Comparison of ENCODE assay signal across 8 mouse cellular contexts in genomic region chr10:79746774-79747151, GRCm38 (mm10). TPM values are rescaled to one million over a fixed set of nuclear protein-coding genes. Genes with fewer than 3 reads are reported as not detected.
DNase-seq lines count a peak whose midpoint lies in the region; ATAC-seq and TF ChIP-seq lines count a peak whose summit lies in the region.

No protein-coding gene starts in this region.

- no peak overlapping the region for H3K27ac ChIP-seq in forebrain, postnatal 0 days (ENCODE audit: low read depth, low read length)
- peak overlapping the region; percentile 85 for H3K27ac ChIP-seq in liver, embryonic 15.5 days (replicated peaks)

- peaks cover 8% of the 10 kb centered on the region; the same call in 1 of the 2 replicates for H3K4me1 ChIP-seq in forebrain, postnatal 0 days (ENCODE audit: insufficient read depth)
- H3K4me1 ChIP-seq in liver, embryonic 15.5 days (replicated peaks), result peaks cover 35% of the 10 kb centered on the region

- H3K4me3 ChIP-seq in forebrain, postnatal 0 days (ENCODE audit: low read depth, low read length), result peak overlapping the region; percentile 49; the same call in 1 of the 2 replicates
- H3K4me3 ChIP-seq in liver, embryonic 15.5 days (replicated peaks), result peak overlapping the region; percentile 68

- no peak for DNase-seq in frontal cortex, postnatal 10 days (ENCODE audit: low spot score in 2 of 2)
- no peak for DNase-seq in forebrain, postnatal 0 days
- DNase-seq in adrenal gland, postnatal 25 days, result no peak
- no peak for DNase-seq in cerebellum, postnatal 4 days (ENCODE audit: low spot score in 2 of 2)
- no peak for DNase-seq in gastrocnemius, adult 8-10 months (ENCODE audit: low spot score in 2 of 2)

- peak; percentile 18; the same call in 1 of the 2 replicates for ATAC-seq in frontal cortex, adult (ENCODE audit: low TSS enrichment)
- peak; percentile 7 for ATAC-seq in CD4-positive, CD25-positive, alpha-beta regulatory T cell, adult 4 months
- ATAC-seq in forebrain, postnatal 0 days, result peak; percentile 32
- ATAC-seq in liver, embryonic 15.5 days (ENCODE audit: insufficient read depth), result peak; percentile 81

- 18% methylated on average over 6 of the region's 6 CpGs for WGBS in forebrain, postnatal 0 days
- 20% methylated on average over 6 of the region's 6 CpGs for WGBS in liver, embryonic 15.5 days (ENCODE audit: insufficient replicate concordance)

- no peak overlapping the region; the same call in 1 of the 2 replicates for H3K9ac ChIP-seq in forebrain, postnatal 0 days
- H3K9ac ChIP-seq in liver, embryonic 15.5 days, result peak overlapping the region; percentile 37; the same call in 1 of the 2 replicates

- no peaks in the 10 kb centered on the region for H3K9me3 ChIP-seq in forebrain, postnatal 0 days (ENCODE audit: low read length)
- no peaks in the 10 kb centered on the region for H3K9me3 ChIP-seq in liver, embryonic 15.5 days (replicated peaks)

- no peak for TF ChIP-seq CTCF in forebrain, postnatal 0 days (IDR thresholded peaks at IDR 0.05; ENCODE audit: low read depth)

- peak overlapping the region; percentile 47 for H3K4me2 ChIP-seq in forebrain, postnatal 0 days (ENCODE audit: low read depth)
- H3K4me2 ChIP-seq in liver, embryonic 15.5 days, result peak overlapping the region; percentile 85

- H3K36me3 ChIP-seq in forebrain, postnatal 0 days (ENCODE audit: insufficient read depth), result peaks cover 16% of the 10 kb centered on the region
- H3K36me3 ChIP-seq in liver, embryonic 15.5 days (replicated peaks), result peaks cover 26% of the 10 kb centered on the region

- H3K27me3 ChIP-seq in forebrain, postnatal 0 days (ENCODE audit: insufficient read depth, low read length), result no peaks in the 10 kb centered on the region
- no peaks in the 10 kb centered on the region for H3K27me3 ChIP-seq in liver, embryonic 15.5 days

RNA-seq across cellular contexts. Expression of gene Polrmt, which starts 0.4 kb away (rescaled TPM):
- polyA plus RNA-seq in CD4-positive, CD25-positive, alpha-beta regulatory T cell, adult 4 months (2017; shearing (Covaris generic)), result 10 to 100 TPM; 18.0 to 23.4 TPM
- 27.8 and 34.9 TPM in 2 replicates for total RNA-seq in forebrain, postnatal 0 days (2014; rRNA removed)
- 27.3 and 30.2 TPM in 2 replicates for polyA plus RNA-seq in forebrain, postnatal 0 days (2015; fragmentation: Nextera tagmentation; extraction: Ambion mirVana)
- polyA plus RNA-seq in liver, embryonic 15.5 days (2015; fragmentation: Nextera tagmentation; extraction: Ambion mirVana), result 15.6 and 17.7 TPM in 2 replicates
- total RNA-seq in adrenal gland, postnatal 25 days (2021), result 70.4 and 74.1 TPM in 2 replicates
- total RNA-seq in gastrocnemius, adult 8-10 months (2022), result 10 to 100 TPM; 34.1 to 47.2 (median 38.3) TPM

RNA-seq across cellular contexts. Expression of gene Fgf22, which starts 8.1 kb away (rescaled TPM):
- not detected for polyA plus RNA-seq in CD4-positive, CD25-positive, alpha-beta regulatory T cell, adult 4 months (2017; shearing (Covaris generic))
- total RNA-seq in forebrain, postnatal 0 days (2014; rRNA removed), result 0.62 and 1.0 TPM in 2 replicates
- 0.99 and 1.7 TPM in 2 replicates for polyA plus RNA-seq in forebrain, postnatal 0 days (2015; fragmentation: Nextera tagmentation; extraction: Ambion mirVana)
- 0.07 TPM in 1 of 2 replicates, not detected in the other for polyA plus RNA-seq in liver, embryonic 15.5 days (2015; fragmentation: Nextera tagmentation; extraction: Ambion mirVana)
- total RNA-seq in adrenal gland, postnatal 25 days (2021), result not detected in 2 replicates
- total RNA-seq in gastrocnemius, adult 8-10 months (2022), result not detected

RNA-seq across cellular contexts. Expression of gene Rnf126, which starts 20.0 kb away (rescaled TPM):
- 1 to 10 TPM; 3.4 to 3.5 TPM for polyA plus RNA-seq in CD4-positive, CD25-positive, alpha-beta regulatory T cell, adult 4 months (2017; shearing (Covaris generic))
- 54.1 and 88.3 TPM in 2 replicates for total RNA-seq in forebrain, postnatal 0 days (2014; rRNA removed)
- polyA plus RNA-seq in forebrain, postnatal 0 days (2015; fragmentation: Nextera tagmentation; extraction: Ambion mirVana), result 131 and 143 TPM in 2 replicates
- polyA plus RNA-seq in liver, embryonic 15.5 days (2015; fragmentation: Nextera tagmentation; extraction: Ambion mirVana), result 39.6 and 42.0 TPM in 2 replicates
- total RNA-seq in adrenal gland, postnatal 25 days (2021), result 59.5 and 63.8 TPM in 2 replicates
- 10 to 100 TPM; 51.9 to 80.5 (median 53.3) TPM for total RNA-seq in gastrocnemius, adult 8-10 months (2022)

RNA-seq across cellular contexts. Expression of gene Fstl3, which starts 30.3 kb away (rescaled TPM):
- polyA plus RNA-seq in CD4-positive, CD25-positive, alpha-beta regulatory T cell, adult 4 months (2017; shearing (Covaris generic)), result under 1 TPM in 1 of 2 experiments, not detected in 1; 0.53 TPM
- 2.1 and 4.5 TPM in 2 replicates for total RNA-seq in forebrain, postnatal 0 days (2014; rRNA removed)
- polyA plus RNA-seq in forebrain, postnatal 0 days (2015; fragmentation: Nextera tagmentation; extraction: Ambion mirVana), result 1.7 and 2.8 TPM in 2 replicates
- 0.71 and 1.0 TPM in 2 replicates for polyA plus RNA-seq in liver, embryonic 15.5 days (2015; fragmentation: Nextera tagmentation; extraction: Ambion mirVana)
- 8.5 and 10.6 TPM in 2 replicates for total RNA-seq in adrenal gland, postnatal 25 days (2021)
- total RNA-seq in gastrocnemius, adult 8-10 months (2022), result 1 to 10 TPM in 2 of 4 experiments, under 1 TPM in 2; 0.73 to 1.2 (median 1.1) TPM

RNA-seq across cellular contexts. Expression of gene Hcn2, which starts 30.3 kb away (rescaled TPM):
- polyA plus RNA-seq in CD4-positive, CD25-positive, alpha-beta regulatory T cell, adult 4 months (2017; shearing (Covaris generic)), result not detected
- 28.0 and 34.5 TPM in 2 replicates for total RNA-seq in forebrain, postnatal 0 days (2014; rRNA removed)
- polyA plus RNA-seq in forebrain, postnatal 0 days (2015; fragmentation: Nextera tagmentation; extraction: Ambion mirVana), result 3.6 and 4.7 TPM in 2 replicates
- 0.02 TPM in 1 of 2 replicates, not detected in the other for polyA plus RNA-seq in liver, embryonic 15.5 days (2015; fragmentation: Nextera tagmentation; extraction: Ambion mirVana)
- 5.4 and 7.7 TPM in 2 replicates for total RNA-seq in adrenal gland, postnatal 25 days (2021)
- total RNA-seq in gastrocnemius, adult 8-10 months (2022), result under 1 TPM; 0.39 to 0.86 (median 0.73) TPM

Comparison
In these comparisons a context has a peak if more than half of its experiments do, and no peak if none do; other contexts are left out.
1. ATAC-seq: peak in every context shown above with its lines; median percentile 81 in liver, embryonic 15.5 days; 32 in forebrain, postnatal 0 days; 18 in frontal cortex, adult; 7 in CD4-positive, CD25-positive, alpha-beta regulatory T cell, adult 4 months.